ENCODE assay signal across 15 mouse cellular contexts in the genomic region with DNA sequence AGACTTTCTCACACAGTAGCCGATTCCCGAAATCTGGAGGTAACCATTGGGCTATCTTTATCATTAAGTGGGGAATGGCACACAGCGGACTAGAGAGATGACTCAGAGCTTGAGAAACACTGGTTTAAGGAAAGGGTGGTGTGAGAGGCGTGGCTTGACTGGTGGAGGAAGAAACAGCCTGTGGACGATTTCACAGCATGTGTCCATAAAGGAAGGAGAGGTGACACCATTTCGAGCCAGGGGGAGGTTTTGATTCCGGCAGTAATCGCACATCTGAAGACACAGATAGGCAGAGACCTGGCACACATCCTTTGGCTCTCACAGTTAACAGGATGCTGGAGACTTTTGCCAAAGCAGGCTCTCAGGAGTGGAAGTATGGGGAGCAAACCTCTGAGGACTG.
"Had no signal": no experiment of that assay in that cellular context is flagged by ENCODE, and none has a peak within 500 bp of the region (broad histone marks: within the 10 kb centered on the region; RNA-seq: fewer than 3 reads in every experiment).

No protein-coding gene starts in this region.

- H3K27ac ChIP-seq: limb, embryonic 10.5 days; midbrain, embryonic 15.5 days; neural tube, embryonic 13.5 days had no signal

- H3K4me3 ChIP-seq: limb, embryonic 10.5 days; midbrain, embryonic 15.5 days; neural tube, embryonic 13.5 days had no signal

- H3K4me1 ChIP-seq: limb, embryonic 10.5 days; midbrain, embryonic 15.5 days had no signal

- DNase-seq: kidney, adult 8-10 months; kidney, postnatal 25 days; lung, embryonic 14.5 days; lung, postnatal 10 days; lung, postnatal 4 days; retina, postnatal 1 day; spleen, adult 18-20 months; thymus, adult 2 months; thymus, postnatal 25 days had no signal

- H3K36me3 ChIP-seq: limb, embryonic 10.5 days; midbrain, embryonic 15.5 days; neural tube, embryonic 13.5 days had no signal

- H3K9me3 ChIP-seq: limb, embryonic 10.5 days; midbrain, embryonic 15.5 days; neural tube, embryonic 13.5 days had no signal

- ATAC-seq: intestine, postnatal 0 days; midbrain, embryonic 15.5 days had no signal

- H3K27me3 ChIP-seq: midbrain, embryonic 15.5 days; neural tube, embryonic 13.5 days had no signal

- H3K9ac ChIP-seq: lung, embryonic 14.5 days; midbrain, embryonic 15.5 days; neural tube, embryonic 13.5 days had no signal

- H3K4me2 ChIP-seq: liver, embryonic 11.5 days; lung, embryonic 14.5 days; midbrain, embryonic 11.5 days; midbrain, embryonic 15.5 days; neural tube, embryonic 13.5 days had no signal
